In the genomic region with DNA sequence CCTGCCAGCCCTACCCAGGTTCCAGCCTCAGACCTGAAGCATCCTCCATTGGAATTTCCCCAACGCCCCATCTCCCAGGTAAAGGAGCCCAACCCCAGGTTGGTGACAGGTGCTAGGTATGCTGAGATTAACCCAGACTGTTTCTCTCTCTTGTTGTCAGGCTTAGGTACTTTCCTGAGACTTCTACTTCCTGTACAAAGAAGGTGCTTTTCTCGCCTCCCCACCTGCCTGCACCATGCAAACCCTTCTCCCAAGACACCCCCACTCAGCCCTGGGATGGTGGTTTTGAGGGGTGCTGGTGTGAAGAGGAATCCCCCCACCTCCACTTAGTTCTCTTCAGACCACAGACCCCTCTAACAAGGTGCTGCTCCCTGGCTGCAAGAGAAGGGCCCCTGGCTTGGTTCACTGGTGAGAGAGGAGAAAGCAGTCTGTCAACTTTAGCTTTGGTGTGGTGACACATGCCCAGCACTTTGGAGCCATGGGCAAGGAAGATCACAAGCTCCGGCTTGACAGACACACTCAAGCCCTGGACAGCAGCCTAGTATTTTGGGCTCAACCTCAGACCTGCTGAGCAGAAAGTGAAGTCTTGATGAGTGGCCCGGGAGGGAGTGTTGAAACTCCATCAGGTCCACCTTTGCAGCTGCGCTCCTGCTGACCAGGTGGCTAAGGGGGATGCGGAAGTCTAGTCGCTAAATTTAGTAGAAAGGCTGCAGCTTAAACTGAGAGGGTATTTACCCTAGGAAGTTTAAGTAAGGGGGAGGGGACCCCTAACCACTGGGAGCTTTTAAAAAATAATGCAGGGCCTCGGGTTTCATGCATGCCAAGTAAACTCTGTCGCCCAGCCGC, we compare ENCODE assay signal across 8 mouse cellular contexts. TPM values are rescaled to one million over a fixed set of nuclear protein-coding genes. Genes with fewer than 3 reads are reported as not detected.
A peak's percentile ranks its signal among the peaks of the same experiment; 100 is the strongest.
DNase-seq lines count a peak whose midpoint lies in the region; ATAC-seq lines count a peak whose summit lies in the region.

No protein-coding gene starts in this region.

- H3K4me3 ChIP-seq in kidney, embryonic 14.5 days (ENCODE audit: low read length), result no peak overlapping the region
- H3K4me3 ChIP-seq in brown adipose tissue, adult 24 weeks (ENCODE audit: insufficient read depth, low read depth, low read length), result peak overlapping the region; percentile 34; the same call in 1 of the 2 replicates
- no peak overlapping the region for H3K4me3 ChIP-seq in intestine, embryonic 16.5 days (ENCODE audit: low read length)

- 39% methylated on average over 10 of the region's 10 CpGs for WGBS in kidney, embryonic 14.5 days
- WGBS in intestine, embryonic 16.5 days, result 40% methylated on average over 10 of the region's 10 CpGs

- peaks cover 8% of the 10 kb centered on the region; the same call in 1 of the 2 replicates for H3K36me3 ChIP-seq in kidney, embryonic 14.5 days (ENCODE audit: control insufficient read depth, insufficient read depth, low read length)
- no peaks in the 10 kb centered on the region for H3K36me3 ChIP-seq in intestine, embryonic 16.5 days (ENCODE audit: control insufficient read depth, insufficient read depth, low read length)

- ATAC-seq in kidney, embryonic 14.5 days (ENCODE audit: low FRiP score, low TSS enrichment), result no peak
- no peak for ATAC-seq in intestine, embryonic 16.5 days
- ATAC-seq in granulocyte monocyte progenitor cell, adult 5-6 weeks (replicated peaks; ENCODE audit: poor library complexity, severe bottlenecking), result no peak
- no peak for ATAC-seq in megakaryocyte-erythroid progenitor cell, adult 5-6 weeks (replicated peaks; ENCODE audit: low FRiP score, low TSS enrichment, poor library complexity, severe bottlenecking)

- DNase-seq in kidney, adult 8-10 months, result no peak
- DNase-seq in skeletal muscle tissue, adult 2 months (ENCODE audit: low read depth, low spot score), result peak; percentile 81
- no peak for DNase-seq in ovary, adult 18-20 months (ENCODE audit: low spot score)

- H3K27me3 ChIP-seq in kidney, embryonic 14.5 days (ENCODE audit: control insufficient read depth, insufficient read depth, low read length), result no peaks in the 10 kb centered on the region
- H3K27me3 ChIP-seq in intestine, embryonic 16.5 days (replicated peaks; ENCODE audit: control insufficient read depth, insufficient read depth, low read length), result no peaks in the 10 kb centered on the region

- H3K27ac ChIP-seq in kidney, embryonic 14.5 days (ENCODE audit: low read depth, low read length), result peak overlapping the region; percentile 93; the same call in 1 of the 2 replicates
- H3K27ac ChIP-seq in brown adipose tissue, adult 24 weeks (replicated peaks; ENCODE audit: low read depth, low read length), result peak overlapping the region; percentile 93
- H3K27ac ChIP-seq in intestine, embryonic 16.5 days (ENCODE audit: low read length), result peak overlapping the region; percentile 99

- no peak overlapping the region for H3K9ac ChIP-seq in kidney, embryonic 14.5 days (ENCODE audit: low read depth, low read length)
- peak overlapping the region; percentile 64 for H3K9ac ChIP-seq in intestine, embryonic 16.5 days (ENCODE audit: low read depth, low read length)

- H3K4me2 ChIP-seq in kidney, embryonic 14.5 days (replicated peaks; ENCODE audit: low read depth, low read length), result no peak overlapping the region; the same call in 1 of the 2 replicates
- H3K4me2 ChIP-seq in intestine, embryonic 16.5 days (ENCODE audit: low read depth, low read length), result peak overlapping the region; percentile 52

- no peaks in the 10 kb centered on the region for H3K9me3 ChIP-seq in kidney, embryonic 14.5 days (ENCODE audit: control insufficient read depth, low read length)
- H3K9me3 ChIP-seq in intestine, embryonic 16.5 days (ENCODE audit: control insufficient read depth, low read length), result no peaks in the 10 kb centered on the region

- peaks cover 49% of the 10 kb centered on the region for H3K4me1 ChIP-seq in kidney, embryonic 14.5 days (ENCODE audit: control insufficient read depth, insufficient read depth, low read length)
- peaks cover 51% of the 10 kb centered on the region for H3K4me1 ChIP-seq in brown adipose tissue, adult 24 weeks (ENCODE audit: control insufficient read depth, insufficient read depth, insufficient read length, low read length)
- H3K4me1 ChIP-seq in intestine, embryonic 16.5 days (ENCODE audit: control insufficient read depth, insufficient read depth, low read length), result peaks cover 51% of the 10 kb centered on the region

RNA-seq across cellular contexts. Expression of a gene that starts 14.5 kb away (rescaled TPM):
- polyA plus RNA-seq in kidney, embryonic 14.5 days (2014; fragmentation: Nextera tagmentation; extraction: Ambion mirVana), result 47.4 and 76.1 TPM in 2 replicates
- polyA plus RNA-seq in brown adipose tissue, adult 24 weeks (2012; ENCODE audit: insufficient read depth, insufficient read length, missing spikeins), result 56.1 and 61.6 TPM in 2 replicates
- 14.7 and 17.0 TPM in 2 replicates for polyA plus RNA-seq in intestine, embryonic 16.5 days (2015; fragmentation: Nextera tagmentation; extraction: Ambion mirVana)
- total RNA-seq in granulocyte monocyte progenitor cell, adult 5-6 weeks (2014; fragmentation: Nextera tagmentation), result 88.5 and 94.4 TPM in 2 replicates
- total RNA-seq in granulocyte monocyte progenitor cell, adult 5-6 weeks (2017), result 123 and 124 TPM in 2 replicates
- total RNA-seq in megakaryocyte-erythroid progenitor cell, adult 5-6 weeks (2014; fragmentation: Nextera tagmentation), result 76.0 and 78.6 TPM in 2 replicates
- total RNA-seq in megakaryocyte-erythroid progenitor cell, adult 5-6 weeks (2017), result 107 and 132 TPM in 2 replicates

RNA-seq across cellular contexts. Expression of a gene that starts 14.6 kb away (rescaled TPM):
- 2.0 and 3.7 TPM in 2 replicates for polyA plus RNA-seq in kidney, embryonic 14.5 days (2014; fragmentation: Nextera tagmentation; extraction: Ambion mirVana)
- 2.5 and 6.6 TPM in 2 replicates for polyA plus RNA-seq in brown adipose tissue, adult 24 weeks (2012; ENCODE audit: insufficient read depth, insufficient read length, missing spikeins)
- 2.5 and 3.2 TPM in 2 replicates for polyA plus RNA-seq in intestine, embryonic 16.5 days (2015; fragmentation: Nextera tagmentation; extraction: Ambion mirVana)
- 0.23 and 1.4 TPM in 2 replicates for total RNA-seq in granulocyte monocyte progenitor cell, adult 5-6 weeks (2014; fragmentation: Nextera tagmentation)
- total RNA-seq in granulocyte monocyte progenitor cell, adult 5-6 weeks (2017), result 0.17 TPM in 1 of 2 replicates, not detected in the other
- 0.20 TPM in 1 of 2 replicates, not detected in the other for total RNA-seq in megakaryocyte-erythroid progenitor cell, adult 5-6 weeks (2014; fragmentation: Nextera tagmentation)
- total RNA-seq in megakaryocyte-erythroid progenitor cell, adult 5-6 weeks (2017), result not detected in 2 replicates

RNA-seq across cellular contexts. Expression of a gene that starts 48.3 kb away (rescaled TPM):
- polyA plus RNA-seq in kidney, embryonic 14.5 days (2014; fragmentation: Nextera tagmentation; extraction: Ambion mirVana), result 64.0 and 66.9 TPM in 2 replicates
- 38.4 and 51.4 TPM in 2 replicates for polyA plus RNA-seq in brown adipose tissue, adult 24 weeks (2012; ENCODE audit: insufficient read depth, insufficient read length, missing spikeins)
- 67.3 and 69.9 TPM in 2 replicates for polyA plus RNA-seq in intestine, embryonic 16.5 days (2015; fragmentation: Nextera tagmentation; extraction: Ambion mirVana)
- total RNA-seq in granulocyte monocyte progenitor cell, adult 5-6 weeks (2014; fragmentation: Nextera tagmentation), result 44.2 and 44.3 TPM in 2 replicates
- total RNA-seq in granulocyte monocyte progenitor cell, adult 5-6 weeks (2017), result 47.7 and 63.0 TPM in 2 replicates
- 38.7 and 39.4 TPM in 2 replicates for total RNA-seq in megakaryocyte-erythroid progenitor cell, adult 5-6 weeks (2014; fragmentation: Nextera tagmentation)
- total RNA-seq in megakaryocyte-erythroid progenitor cell, adult 5-6 weeks (2017), result 64.8 and 65.4 TPM in 2 replicates
